Mouse (Mus musculus): ENCODE measurements around the gene 4930578G10Rik. TPM values are rescaled to one million over a fixed set of nuclear protein-coding genes. Genes with fewer than 3 reads are reported as not detected.

Gene 4930578G10Rik
- polyA plus RNA-seq, 1 experiment from 2014 or later, result not detected

DNA sequence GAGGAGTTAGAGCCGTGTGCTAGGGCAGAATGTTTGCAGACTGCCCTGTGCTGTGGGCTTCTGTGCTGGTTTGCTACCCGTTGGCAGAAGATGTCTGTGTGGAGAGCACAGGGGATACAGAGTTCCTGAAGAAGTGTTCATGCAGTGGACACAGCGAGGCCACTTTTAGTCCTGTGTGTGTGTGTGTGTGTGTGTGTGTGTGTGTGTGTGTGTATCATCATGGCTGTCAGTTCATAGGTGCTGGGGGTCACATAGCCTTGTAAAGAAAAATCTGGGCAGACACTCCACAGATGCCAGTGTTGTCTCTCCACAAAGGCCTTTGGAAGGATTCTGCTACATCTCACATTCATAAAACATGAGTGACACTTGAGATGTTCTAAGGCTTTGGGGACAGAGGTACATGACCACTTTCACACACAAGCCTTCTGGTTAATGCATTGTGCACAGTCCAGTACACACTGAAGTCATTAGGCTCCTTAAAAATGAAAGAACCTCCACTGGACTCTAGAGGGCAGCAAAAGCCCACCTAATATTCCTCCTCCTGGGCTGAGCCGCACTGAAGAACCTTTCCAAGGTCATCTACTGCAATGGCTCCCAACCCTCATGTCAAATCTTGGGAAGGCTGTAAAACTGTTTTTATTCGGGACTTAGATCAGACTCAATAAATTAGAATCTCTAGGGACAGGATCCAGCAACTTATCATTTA is 141.4 kb downstream of the 4930578G10Rik start:
- Histone ChIP-seq H3K36me3 (replicated peaks) (no peaks in the 10 kb centered on the region), H3K9me3 (no peaks in the 10 kb centered on the region), H3K4me3 (no peak overlapping the region), H3K4me2 (no peak overlapping the region), H3K4me1 (no peaks in the 10 kb centered on the region), H3K27ac (no peak overlapping the region), H3K9ac (no peak overlapping the region), H3K27me3 (replicated peaks) (no peaks in the 10 kb centered on the region)
- peak; percentile 93 for ATAC-seq (replicated peaks)
- 35% methylated on average over 5 of the region's 5 CpGs for WGBS

- no peaks in the 10 kb centered on the region for H3K36me3 ChIP-seq (replicated peaks)
- no peak overlapping the region for H3K4me2 ChIP-seq
- H3K27me3 ChIP-seq (replicated peaks), result no peaks in the 10 kb centered on the region
- no peak overlapping the region for H3K4me3 ChIP-seq
- ATAC-seq (replicated peaks), result no peak
- H3K9ac ChIP-seq, result no peak overlapping the region
- no peaks in the 10 kb centered on the region for H3K9me3 ChIP-seq
- no peaks in the 10 kb centered on the region for H3K4me1 ChIP-seq
- H3K27ac ChIP-seq, result no peak overlapping the region
- WGBS, result 82% methylated on average over 2 of the region's 2 CpGs
Observed at GRCm38 (mm10) chr4:42877657-42878056, 142.3 kb downstream of the 4930578G10Rik start.

DNA sequence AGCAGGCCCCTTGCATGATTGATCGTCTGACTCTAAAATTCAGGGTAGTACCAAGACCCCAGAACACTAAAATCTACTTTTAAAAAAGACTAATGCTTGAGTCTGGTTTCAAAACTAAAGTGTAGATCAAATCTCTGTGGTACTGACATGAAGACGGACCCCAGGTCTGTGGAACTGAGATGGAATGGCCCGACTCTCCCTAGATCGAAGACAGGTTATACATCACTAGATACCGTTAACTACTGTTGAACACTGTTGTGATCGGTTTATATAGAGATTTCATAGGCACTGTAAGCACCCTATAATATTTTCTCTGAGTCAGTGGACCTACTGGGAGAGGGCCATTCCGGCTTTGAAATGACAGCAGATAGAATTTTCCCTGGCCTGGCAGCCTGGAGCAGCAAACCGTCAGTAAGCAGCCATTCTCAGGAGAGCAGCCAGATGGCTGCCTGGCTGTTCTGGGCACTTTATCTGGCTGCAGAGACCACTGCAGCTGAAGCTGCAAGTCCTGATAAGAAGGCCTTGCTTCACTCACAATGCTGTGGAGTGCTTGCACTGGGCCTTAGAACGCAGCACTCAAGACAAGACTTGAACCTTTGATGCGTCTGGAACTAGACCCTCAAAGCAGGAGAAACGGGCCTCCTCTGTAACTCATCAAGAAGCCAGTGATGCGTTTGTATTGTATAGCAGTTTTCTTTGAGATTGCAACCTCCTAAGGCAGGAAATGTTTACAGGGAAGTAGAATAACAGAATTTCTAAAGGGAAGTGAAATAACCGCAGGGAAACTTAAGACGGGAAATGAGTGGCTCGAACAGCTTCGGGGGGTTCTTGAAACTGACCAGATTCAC is 144.7 kb downstream of the 4930578G10Rik start:
- no peak overlapping the region for H3K4me2 ChIP-seq
- no peak overlapping the region for H3K9ac ChIP-seq
- no peaks in the 10 kb centered on the region for H3K4me1 ChIP-seq
- no peak overlapping the region for H3K4me3 ChIP-seq
- H3K27ac ChIP-seq, result 0 out of 2 replicates have a peak overlapping the region, but pooled peaks have one; percentile 8
- ATAC-seq (replicated peaks), result no peak
- H3K27me3 ChIP-seq (replicated peaks), result no peaks in the 10 kb centered on the region
- 79% methylated on average over 16 of the region's 16 CpGs for WGBS
- no peaks in the 10 kb centered on the region for H3K9me3 ChIP-seq
- no peaks in the 10 kb centered on the region for H3K36me3 ChIP-seq (replicated peaks)

DNA sequence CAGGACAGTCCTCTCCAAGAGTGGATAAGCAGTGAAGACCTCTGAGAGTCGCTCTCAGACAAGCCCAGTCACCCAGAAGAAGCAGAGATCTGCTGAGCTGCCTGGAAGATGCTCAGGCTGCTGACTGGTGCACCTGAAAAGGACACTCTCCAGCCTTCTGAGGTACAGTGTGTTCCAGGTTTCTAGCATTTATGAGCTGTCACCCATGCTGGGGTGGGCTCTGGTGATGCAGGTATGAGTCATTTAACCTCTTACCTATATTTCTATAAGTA is 145.3 kb downstream of the 4930578G10Rik start:
- Histone ChIP-seq H3K4me2 (no peak overlapping the region), H3K4me3 (no peak overlapping the region), H3K9me3 (no peaks in the 10 kb centered on the region), H3K27me3 (replicated peaks) (no peaks in the 10 kb centered on the region), H3K9ac (no peak overlapping the region), H3K4me1 (no peaks in the 10 kb centered on the region), H3K36me3 (replicated peaks) (no peaks in the 10 kb centered on the region), H3K27ac (no peak overlapping the region)
- WGBS, result 48% methylated on average over 1 of the region's 1 CpGs
- ATAC-seq (replicated peaks), result no peak

- no peak overlapping the region for H3K9ac ChIP-seq
- no peaks in the 10 kb centered on the region for H3K4me1 ChIP-seq
- no peaks in the 10 kb centered on the region for H3K27me3 ChIP-seq (replicated peaks)
- WGBS, result 91% methylated on average over 6 of the region's 6 CpGs
- H3K4me3 ChIP-seq, result no peak overlapping the region
- no peak for ATAC-seq (replicated peaks)
- H3K9me3 ChIP-seq, result no peaks in the 10 kb centered on the region
- H3K4me2 ChIP-seq, result no peak overlapping the region
- H3K36me3 ChIP-seq (replicated peaks), result no peaks in the 10 kb centered on the region
- H3K27ac ChIP-seq, result no peak overlapping the region
Observed at GRCm38 (mm10) chr4:42886926-42887325, 151.6 kb downstream of the 4930578G10Rik start.

DNA sequence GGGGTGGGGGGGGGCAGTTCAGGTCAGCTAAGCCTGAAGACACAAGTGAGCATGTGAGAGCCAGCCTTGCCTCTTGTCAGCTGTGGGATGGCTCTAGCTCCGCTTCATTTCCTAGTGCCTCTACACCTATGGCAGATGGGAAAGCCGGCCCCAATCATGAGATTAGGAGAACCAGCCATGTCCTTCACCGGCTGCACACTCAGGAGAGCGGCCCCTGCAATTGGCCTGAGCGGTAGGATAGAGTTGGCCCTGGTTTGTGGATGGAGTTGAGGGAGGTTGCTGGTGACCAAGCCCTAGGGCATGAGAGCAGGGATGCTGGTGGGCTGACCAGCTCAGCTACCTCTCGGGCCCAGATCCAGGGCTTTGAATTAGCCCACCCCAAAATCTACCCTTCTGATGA is 153.5 kb downstream of the 4930578G10Rik start:
- Histone ChIP-seq H3K4me1 (no peaks in the 10 kb centered on the region), H3K36me3 (replicated peaks) (no peaks in the 10 kb centered on the region), H3K27ac (no peak overlapping the region), H3K4me2 (no peak overlapping the region), H3K9ac (no peak overlapping the region), H3K4me3 (no peak overlapping the region), H3K27me3 (replicated peaks) (no peaks in the 10 kb centered on the region), H3K9me3 (no peaks in the 10 kb centered on the region)
- WGBS, result 87% methylated on average over 6 of the region's 6 CpGs
- no peak for ATAC-seq (replicated peaks)

DNA sequence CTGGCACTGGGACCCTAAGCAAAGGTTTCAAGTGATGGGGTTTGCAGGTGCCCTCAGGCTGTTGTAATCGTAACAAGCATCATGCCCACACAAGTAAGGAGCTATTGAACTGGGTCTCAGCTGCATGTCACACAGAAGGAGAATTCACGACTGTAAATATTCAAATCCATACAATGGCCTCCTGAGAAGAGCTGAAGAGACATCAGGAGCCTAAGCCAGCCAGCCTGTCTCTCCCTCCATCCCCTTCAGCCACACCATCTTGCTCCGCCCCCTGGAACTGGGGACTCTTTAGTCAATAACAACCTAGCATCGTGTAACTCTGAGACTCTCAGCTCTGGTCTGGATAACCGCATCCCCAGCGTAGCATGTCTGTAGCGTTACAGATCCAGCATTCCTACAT is 155.8 kb downstream of the 4930578G10Rik start:
- H3K36me3 ChIP-seq (replicated peaks), result no peaks in the 10 kb centered on the region
- no peak overlapping the region for H3K9ac ChIP-seq
- ATAC-seq (replicated peaks), result no peak
- H3K27me3 ChIP-seq (replicated peaks), result no peaks in the 10 kb centered on the region
- no peak overlapping the region for H3K27ac ChIP-seq
- H3K4me1 ChIP-seq, result no peaks in the 10 kb centered on the region
- no peaks in the 10 kb centered on the region for H3K9me3 ChIP-seq
- H3K4me3 ChIP-seq, result no peak overlapping the region
- 66% methylated on average over 7 of the region's 7 CpGs for WGBS
- no peak overlapping the region for H3K4me2 ChIP-seq

GRCm38 (mm10) chr4:42895118-42895517 is 159.8 kb downstream of the 4930578G10Rik start:
- no peak for ATAC-seq (replicated peaks)
- Histone ChIP-seq H3K9me3 (no peaks in the 10 kb centered on the region), H3K9ac (no peak overlapping the region), H3K4me2 (no peak overlapping the region), H3K4me3 (no peak overlapping the region), H3K36me3 (replicated peaks) (no peaks in the 10 kb centered on the region), H3K27me3 (replicated peaks) (no peaks in the 10 kb centered on the region), H3K27ac (no peak overlapping the region), H3K4me1 (no peaks in the 10 kb centered on the region)
- 52% methylated on average over 7 of the region's 7 CpGs for WGBS

Other genes with a start within 250 kb of the 4930578G10Rik start
- gene Fam205a2, start 207.4 kb upstream of the 4930578G10Rik start, polyA plus RNA-seq (2015; fragmentation: Nextera tagmentation; extraction: Ambion mirVana), result not detected in 2 replicates
- not detected in 2 replicates for gene Gm10591, start 123.3 kb upstream of the 4930578G10Rik start, polyA plus RNA-seq (2015; fragmentation: Nextera tagmentation; extraction: Ambion mirVana)
- 0.34 and 0.41 TPM in 2 replicates for gene Gm2564, start 105.8 kb upstream of the 4930578G10Rik start, polyA plus RNA-seq (2015; fragmentation: Nextera tagmentation; extraction: Ambion mirVana)
- 0.66 TPM in 1 of 2 replicates, not detected in the other for gene Ccl27b, start 80.3 kb upstream of the 4930578G10Rik start, polyA plus RNA-seq (2015; fragmentation: Nextera tagmentation; extraction: Ambion mirVana)
- gene Il11ra2, start 73.7 kb upstream of the 4930578G10Rik start, polyA plus RNA-seq (2015; fragmentation: Nextera tagmentation; extraction: Ambion mirVana), result not detected in 2 replicates
- gene Ccl19, start 21.0 kb downstream of the 4930578G10Rik start, polyA plus RNA-seq (2015; fragmentation: Nextera tagmentation; extraction: Ambion mirVana), result not detected in 2 replicates
- gene Ccl21a, start 38.4 kb downstream of the 4930578G10Rik start, polyA plus RNA-seq (2015; fragmentation: Nextera tagmentation; extraction: Ambion mirVana), result 1.0 and 1.2 TPM in 2 replicates
- gene Fam205a1, start 118.3 kb downstream of the 4930578G10Rik start, polyA plus RNA-seq (2015; fragmentation: Nextera tagmentation; extraction: Ambion mirVana), result not detected in 2 replicates
- 0.51 and 0.61 TPM in 2 replicates for gene Gm12394, start 121.2 kb downstream of the 4930578G10Rik start, polyA plus RNA-seq (2015; fragmentation: Nextera tagmentation; extraction: Ambion mirVana)
- 1.9 and 2.1 TPM in 2 replicates for gene Fam205c, start 138.7 kb downstream of the 4930578G10Rik start, polyA plus RNA-seq (2015; fragmentation: Nextera tagmentation; extraction: Ambion mirVana)
- 40.5 and 41.2 TPM in 2 replicates for gene Phf24, start 181.1 kb downstream of the 4930578G10Rik start, polyA plus RNA-seq (2015; fragmentation: Nextera tagmentation; extraction: Ambion mirVana)
- gene Dnajb5, start 214.3 kb downstream of the 4930578G10Rik start, polyA plus RNA-seq (2015; fragmentation: Nextera tagmentation; extraction: Ambion mirVana), result 51.5 and 53.0 TPM in 2 replicates
- gene 1700022I11Rik, start 234.1 kb downstream of the 4930578G10Rik start, polyA plus RNA-seq (2015; fragmentation: Nextera tagmentation; extraction: Ambion mirVana), result 0.29 and 0.50 TPM in 2 replicates